Mouse (Mus musculus) CH12.LX (cell line): Measurements from ENCODE around the gene Kiss1r. TPM values are rescaled to one million over a fixed set of nuclear protein-coding genes. Genes with fewer than 3 reads are reported as not detected.

Experiments used
- DNase-seq: peaks from one replicate; pipeline ENCODE4 v3.0.0-alpha.2; 2013; ENCODE audit errors: extremely low read depth
- H3K27ac ChIP-seq: 2 replicates; pipeline ENCODE4 v1.5.1; 2012; ENCODE audit warnings: low read depth, mild to moderate bottlenecking, control low read depth, moderate library complexity; ENCODE audit not compliant: insufficient read depth
- H3K27me3 ChIP-seq: replicated peaks from 2 replicates; pipeline ENCODE3; 2012; ENCODE audit warnings: inconsistent platforms
- H3K36me3 ChIP-seq, 2 experiments: replicated peaks in 1 of 2; 2 replicates each; pipeline versions ENCODE3 to v1.6.1; 2012; ENCODE audit warnings: inconsistent platforms in 1 of 2, low read length in 1 of 2, mild to moderate bottlenecking in 1 of 2, mixed read lengths in 1 of 2, moderate library complexity in 1 of 2; ENCODE audit not compliant: control insufficient read depth in 1 of 2, insufficient read depth in 1 of 2
- H3K4me1 ChIP-seq, 2 experiments: 2 replicates each; pipeline ENCODE4 v1.6.1; 2012; ENCODE audit warnings: inconsistent platforms in 1 of 2, moderate library complexity in 1 of 2; ENCODE audit not compliant: insufficient read depth in 2 of 2, control insufficient read depth in 1 of 2
- H3K4me2 ChIP-seq: 2 replicates; pipeline ENCODE4 v1.6.1; 2012; ENCODE audit warnings: low read depth, mild to moderate bottlenecking, control low read depth; ENCODE audit not compliant: poor library complexity, insufficient read depth, severe bottlenecking
- H3K4me3 ChIP-seq, 3 experiments: fragments of 150-350 bp in 1 of 3; sonication (generic) in 1 of 3; replicated peaks in 1 of 3; 2 replicates each; pipeline versions ENCODE3 to v1.5.1; 2011 to 2012; ENCODE audit warnings: low read depth in 2 of 3, low read length in 2 of 3, mild to moderate bottlenecking in 2 of 3, moderate library complexity in 2 of 3, control low read depth in 1 of 3, improper control_type of control experiment in 1 of 3, inconsistent platforms in 1 of 3, mixed read lengths in 1 of 3; ENCODE audit not compliant: poor library complexity in 1 of 3
- H3K79me2 ChIP-seq: replicated peaks from 2 replicates; pipeline ENCODE4 v1.6.1; 2012; ENCODE audit warnings: mild to moderate bottlenecking, moderate library complexity; ENCODE audit not compliant: control insufficient read depth, poor library complexity, insufficient read depth, severe bottlenecking; ENCODE audit errors: extremely low read depth
- H3K9ac ChIP-seq: 2 replicates; pipeline ENCODE4 v1.6.1; 2012; ENCODE audit warnings: low read depth, mild to moderate bottlenecking, control low read depth, moderate library complexity; ENCODE audit not compliant: insufficient read depth
- H3K9me3 ChIP-seq: replicated peaks from 2 replicates; pipeline ENCODE3; 2012; ENCODE audit warnings: low read length, inconsistent platforms, mixed read lengths
- BHLHE40 ChIP-seq: IDR thresholded peaks from 2 replicates; pipeline ENCODE4 v1.6.1; 2011; ENCODE audit warnings: mild to moderate bottlenecking, low read depth, low read length, improper control_type of control experiment
- CHD1 ChIP-seq: IDR thresholded peaks from 2 replicates; pipeline ENCODE4 v1.6.1; 2012; ENCODE audit warnings: low read depth, low read length, improper control_type of control experiment, inconsistent platforms
- CHD2 ChIP-seq: IDR thresholded peaks from 2 replicates; pipeline ENCODE4 v1.6.1; 2011; ENCODE audit warnings: low read length, improper control_type of control experiment
- CTCF ChIP-seq, 2 experiments: IDR thresholded peaks in 1 of 2; conservative IDR thresholded peaks in 1 of 2; 2 replicates each; pipeline ENCODE4 v1.5.1; 2011 to 2012; ENCODE audit warnings: low read depth in 2 of 2, low read length in 2 of 2, improper control_type of control experiment in 1 of 2, inconsistent platforms in 1 of 2, mild to moderate bottlenecking in 1 of 2, moderate library complexity in 1 of 2
- E2F4 ChIP-seq: IDR thresholded peaks from 2 replicates; pipeline ENCODE4 v1.6.1; 2011; ENCODE audit warnings: low read depth, low read length, improper control_type of control experiment; ENCODE audit not compliant: insufficient replicate concordance
- ELF1 ChIP-seq: IDR thresholded peaks from 2 replicates; pipeline ENCODE4 v1.6.1; 2014; ENCODE audit warnings: low read depth, mild to moderate bottlenecking, inconsistent platforms, low read length, improper control_type of control experiment
- EP300 ChIP-seq: IDR thresholded peaks from 2 replicates; pipeline ENCODE4 v1.6.1; 2011; ENCODE audit warnings: low read length, improper control_type of control experiment
- ETS1 ChIP-seq: conservative IDR thresholded peaks from 2 replicates; pipeline ENCODE4 v1.6.1; 2012; ENCODE audit warnings: low read depth, mild to moderate bottlenecking, inconsistent platforms, low read length, improper control_type of control experiment, moderate library complexity
- GABPA ChIP-seq: IDR thresholded peaks from 2 replicates; pipeline ENCODE4 v1.6.1; 2012; ENCODE audit warnings: low read depth, low read length, improper control_type of control experiment, inconsistent platforms; ENCODE audit not compliant: insufficient replicate concordance
- HCFC1 ChIP-seq: IDR thresholded peaks from 2 replicates; pipeline ENCODE4 v1.6.1; 2012; ENCODE audit warnings: low read depth, mild to moderate bottlenecking, inconsistent platforms, low read length, improper control_type of control experiment
- IRF4 ChIP-seq: IDR thresholded peaks from 2 replicates; pipeline ENCODE4 v1.6.1; 2014; ENCODE audit warnings: low read depth, mild to moderate bottlenecking, inconsistent platforms, low read length, improper control_type of control experiment
- JUN ChIP-seq: IDR thresholded peaks from 2 replicates; pipeline ENCODE4 v1.6.1; 2011; ENCODE audit warnings: low read depth, mild to moderate bottlenecking, low read length, improper control_type of control experiment, moderate library complexity; ENCODE audit not compliant: insufficient read depth
- JUND ChIP-seq: conservative IDR thresholded peaks from 2 replicates; pipeline ENCODE4 v1.6.1; 2011; ENCODE audit warnings: low read depth, low read length, improper control_type of control experiment
- KAT2A ChIP-seq: IDR thresholded peaks from 2 replicates; pipeline ENCODE4 v1.6.1; 2012; ENCODE audit warnings: low read length, improper control_type of control experiment, inconsistent platforms; ENCODE audit not compliant: insufficient replicate concordance
- MAFK ChIP-seq: IDR thresholded peaks from 2 replicates; pipeline ENCODE4 v1.6.1; 2011; ENCODE audit warnings: low read length, improper control_type of control experiment; ENCODE audit not compliant: insufficient replicate concordance
- MAX ChIP-seq: IDR thresholded peaks from 2 replicates; pipeline ENCODE4 v1.6.1; 2011; ENCODE audit warnings: low read length, improper control_type of control experiment
- MAZ ChIP-seq: IDR thresholded peaks from 2 replicates; pipeline ENCODE4 v1.6.1; 2012; ENCODE audit warnings: low read depth, mild to moderate bottlenecking, inconsistent platforms, low read length, improper control_type of control experiment, moderate library complexity
- MEF2A ChIP-seq: IDR thresholded peaks from 2 replicates; pipeline ENCODE4 v1.6.1; 2014; ENCODE audit warnings: low read depth, mild to moderate bottlenecking, inconsistent platforms, low read length, improper control_type of control experiment, borderline replicate concordance
- MXI1 ChIP-seq: IDR thresholded peaks from 2 replicates; pipeline ENCODE4 v1.6.1; 2011; ENCODE audit warnings: mild to moderate bottlenecking, low read depth, low read length, improper control_type of control experiment
- MYC ChIP-seq: IDR thresholded peaks from 2 replicates; pipeline ENCODE4 v1.6.1; 2011; ENCODE audit warnings: low read depth, mild to moderate bottlenecking, improper control_type of control experiment, low read length
- NELFE ChIP-seq: IDR thresholded peaks from 2 replicates; pipeline ENCODE4 v1.6.1; 2011; ENCODE audit warnings: low read depth, low read length, improper control_type of control experiment
- NRF1 ChIP-seq: IDR thresholded peaks from 2 replicates; pipeline ENCODE4 v1.6.1; 2014; ENCODE audit warnings: low read depth, mild to moderate bottlenecking, inconsistent platforms, low read length, improper control_type of control experiment, moderate library complexity
- PAX5 ChIP-seq: IDR thresholded peaks from 2 replicates; pipeline ENCODE4 v1.6.1; 2012; ENCODE audit warnings: low read length, inconsistent platforms, mixed read lengths
- POLR2A ChIP-seq: IDR thresholded peaks from 2 replicates; pipeline ENCODE4 v1.6.1; 2011; ENCODE audit warnings: low read depth, mild to moderate bottlenecking, improper control_type of control experiment, low read length
- POLR2AphosphoS2 ChIP-seq: IDR thresholded peaks from 2 replicates; pipeline ENCODE4 v1.6.1; 2011; ENCODE audit warnings: low read depth, low read length, improper control_type of control experiment
- RAD21 ChIP-seq: IDR thresholded peaks from 2 replicates; pipeline ENCODE4 v1.6.1; 2011; ENCODE audit warnings: low read depth, mild to moderate bottlenecking, low read length, improper control_type of control experiment, moderate library complexity
- RCOR1 ChIP-seq: conservative IDR thresholded peaks from 2 replicates; pipeline ENCODE4 v1.6.1; 2012; ENCODE audit warnings: low read depth, mild to moderate bottlenecking, inconsistent platforms, low read length, improper control_type of control experiment
- SIN3A ChIP-seq: IDR thresholded peaks from 2 replicates; pipeline ENCODE4 v1.6.1; 2012; ENCODE audit warnings: low read length, improper control_type of control experiment, inconsistent platforms
- SMC3 ChIP-seq: IDR thresholded peaks from 2 replicates; pipeline ENCODE4 v1.6.1; 2011; ENCODE audit warnings: low read depth, low read length, improper control_type of control experiment
- TBP ChIP-seq: conservative IDR thresholded peaks from 2 replicates; pipeline ENCODE4 v1.6.1; 2011; ENCODE audit warnings: low read depth, low read length, improper control_type of control experiment
- TCF12 ChIP-seq: IDR thresholded peaks from 2 replicates; pipeline ENCODE4 v1.6.1; 2014; ENCODE audit warnings: low read depth, mild to moderate bottlenecking, inconsistent platforms, low read length, improper control_type of control experiment
- UBTF ChIP-seq: IDR thresholded peaks from 2 replicates; pipeline ENCODE4 v1.6.1; 2012; ENCODE audit warnings: low read depth, mild to moderate bottlenecking, inconsistent platforms, low read length, improper control_type of control experiment, moderate library complexity
- USF1 ChIP-seq: IDR thresholded peaks from 2 replicates; pipeline ENCODE4 v1.6.1; 2014; ENCODE audit warnings: low read depth, mild to moderate bottlenecking, inconsistent platforms, low read length, improper control_type of control experiment
- USF2 ChIP-seq: conservative IDR thresholded peaks from 2 replicates; pipeline ENCODE4 v1.6.1; 2011; ENCODE audit warnings: low read depth, low read length, improper control_type of control experiment
- ZC3H11A ChIP-seq: IDR thresholded peaks from 2 replicates; pipeline ENCODE4 v1.6.1; 2012; ENCODE audit warnings: low read depth, mild to moderate bottlenecking, inconsistent platforms, low read length, improper control_type of control experiment
- ZKSCAN1 ChIP-seq: IDR thresholded peaks from 2 replicates; pipeline ENCODE4 v1.6.1; 2012; ENCODE audit warnings: low read depth, inconsistent platforms, low read length, improper control_type of control experiment, borderline replicate concordance
- ZMIZ1 ChIP-seq: IDR thresholded peaks from 2 replicates; pipeline ENCODE4 v1.6.1; 2012; ENCODE audit warnings: low read depth, mild to moderate bottlenecking, inconsistent platforms, low read length, improper control_type of control experiment
- ZNF384 ChIP-seq: IDR thresholded peaks from 2 replicates; pipeline ENCODE4 v1.6.1; 2012; ENCODE audit warnings: low read depth, low read length, improper control_type of control experiment, inconsistent platforms
- dilution Hi-C: fragments of 300-500 bp; cut with MboI; formaldehyde crosslinking; loops from 2 replicates; pipeline ENCODE4 v1.14.3; 2020; ENCODE audit warnings: low sequenced_read_pairs; ENCODE audit not compliant: extremely low pct_unique_long_range_greater_than_20kb, extremely low pct_ligation_motif_present
- in situ Hi-C: fragments of 300-500 bp; cut with MboI; formaldehyde crosslinking; loops from 3 replicates; pipeline ENCODE4 v1.14.3; 2019; ENCODE audit warnings: low sequenced_read_pairs, low pct_ligation_motif_present, low pct_unique_long_range_greater_than_20kb, mixed read lengths
- polyA plus RNA-seq: library from polyadenylated mRNA; unstranded; fragments of >175 nt; gene quantifications from 2 replicates; pipeline ENCODE4 v1.2.1, GENCODE M21; 2012; ENCODE audit warnings: low read depth; ENCODE audit not compliant: insufficient read length
- total RNA-seq, 2 experiments: library from RNA; depleted of rRNA; stranded (reverse); fragments of 300-350 nt in 1 of 2; fragments of >200 nt in 1 of 2; gene quantifications; 2 replicates each; pipeline ENCODE4 v1.2.3; 2012 to 2014

The Kiss1r gene
- total and polyA plus RNA-seq, 3 experiments = 0.17 to 0.76 (median 0.24) TPM

- no peak overlapping the region for H3K4me3 ChIP-seq
- peaks cover 44 to 85% of the 10 kb centered on the region in 2 experiments for H3K36me3 ChIP-seq
- peaks cover 77 to 99% of the 10 kb centered on the region in 2 experiments for H3K4me1 ChIP-seq
- peak; percentile 95 for TF ChIP-seq MAX
- peak; percentile 85 for TF ChIP-seq ZNF384
- TF ChIP-seq TCF12 = peak; percentile 100
- TF ChIP-seq SIN3A = peak; percentile 96; the same call in 1 of the 2 replicates
- no peak for TF ChIP-seq CTCF (conservative IDR thresholded peaks at IDR 0.05 in 1 of 2, IDR thresholded peaks at IDR 0.05 in 1 of 2; ENCODE audit: low read depth in 2 of 2, low read length in 2 of 2)
- peak; percentile 62; the same call in 1 of the 2 replicates for TF ChIP-seq ELF1
- peak; percentile 40; the same call in 1 of the 2 replicates for TF ChIP-seq JUN
- TF ChIP-seq PAX5 = no peak
- TF ChIP-seq GABPA = no peak
- TF ChIP-seq UBTF = peak; percentile 72; the same call in 1 of the 2 replicates
- TF ChIP-seq USF1 = no peak
- TF ChIP-seq USF2 = no peak
- peak; percentile 97 for TF ChIP-seq CHD2
- peak; percentile 55; the same call in 1 of the 2 replicates for TF ChIP-seq TBP
- TF ChIP-seq MAFK = peak; percentile 86
- no peak for TF ChIP-seq ZC3H11A
- peak; percentile 96 for TF ChIP-seq ETS1
- TF ChIP-seq POLR2AphosphoS2 = peak; percentile 66
- no peak; the same call in none of the 2 replicates for TF ChIP-seq RAD21
- peak; percentile 53 for TF ChIP-seq HCFC1
- peak; percentile 18; the same call in 1 of the 2 replicates for TF ChIP-seq SMC3
- peak; percentile 99 for TF ChIP-seq MEF2A
- TF ChIP-seq MYC = peak; percentile 96
- TF ChIP-seq KAT2A = peak; percentile 66; the same call in 1 of the 2 replicates
- TF ChIP-seq NRF1 = peak; percentile 56
- peak; percentile 99 for TF ChIP-seq IRF4
- TF ChIP-seq ZKSCAN1 = no peak; the same call in 1 of the 2 replicates
- TF ChIP-seq ZMIZ1 = peak; percentile 94
- TF ChIP-seq MAZ = peak; percentile 100
- peak; percentile 98 for TF ChIP-seq BHLHE40
- TF ChIP-seq CHD1 = no peak; the same call in 1 of the 2 replicates
- peak; percentile 100 for TF ChIP-seq RCOR1
- TF ChIP-seq EP300 = peak; percentile 100
- 0 out of 2 replicates have a peak, but pooled peaks have one; percentile 43 for TF ChIP-seq NELFE
- TF ChIP-seq MXI1 = peak; percentile 90
- 0 out of 2 replicates have a peak, but pooled peaks have one; percentile 53 for TF ChIP-seq E2F4
- 0 out of 2 replicates have a peak, but pooled peaks have one; percentile 13 for TF ChIP-seq JUND
- TF ChIP-seq POLR2A = peak; percentile 44; the same call in 1 of the 2 replicates
- peak; percentile 96 for DNase-seq
- H3K9me3 ChIP-seq = no peaks in the 10 kb centered on the region
- dilution Hi-C loops = no loop called here
- H3K27me3 ChIP-seq = no peaks in the 10 kb centered on the region
- H3K79me2 ChIP-seq = peaks cover 82% of the 10 kb centered on the region
- H3K4me2 ChIP-seq = peak overlapping the region; percentile 77
- H3K27ac ChIP-seq = peak overlapping the region; percentile 97
- in situ Hi-C loops = no loop called here
- H3K9ac ChIP-seq = no peak overlapping the region
Measured at GRCm38 (mm10) chr10:79940749-79941148, 24.0 kb downstream of the Kiss1r start.
